Mouse (Mus musculus) thymus, postnatal 10 days (tissue): ENCODE measurements at regions not wholly inside any gene's neighbourhood (a gene's known extent, or its start where the extent isn't known, plus 50 kb on each side); places are given as distances from the start of the nearest gene placed in this dataset.
"Not testable (repeated sequence)": the region's sequence is repeated elsewhere in the genome, so short reads cannot be mapped to it uniquely, and the experiment has no call there.

Source experiments
- DNase-seq, 2 experiments: peaks; one replicate each; pipeline ENCODE4 v3.0.0; 2021; ENCODE audit warnings: low spot score in 2 of 2

- peak in 1 of 2 experiments; percentile 3 for DNase-seq
Observed at GRCm38 (mm10) chr7:106616932-106617331, 63.5 kb downstream of the Olfr693 start.

GRCm38 (mm10) chr7:106612723-106613122 is 67.7 kb downstream of the Olfr693 start:
- DNase-seq: no peak

GRCm38 (mm10) chr7:106580424-106580823 is 100.0 kb downstream of the Olfr693 start:
- no peak for DNase-seq

GRCm38 (mm10) chr7:106568251-106568650 is 112.1 kb downstream of the Olfr693 start:
- DNase-seq: not testable (repeated sequence)

GRCm38 (mm10) chr7:106550881-106551575 is 129.4 kb downstream of the Olfr693 start:
- no peak for DNase-seq

GRCm38 (mm10) chr7:106529433-106530102 is 150.8 kb downstream of the Olfr693 start:
- DNase-seq: not testable (repeated sequence)

GRCm38 (mm10) chr7:106529023-106529422 is 151.4 kb downstream of the Olfr693 start:
- not testable (repeated sequence) for DNase-seq

- no peak for DNase-seq
Observed at GRCm38 (mm10) chr7:106494851-106495250, 185.5 kb downstream of the Olfr693 start.
